Mouse (Mus musculus) forebrain, embryonic 10.5 days (tissue): ENCODE data around the gene Ccdc158. TPM values are rescaled to one million over a fixed set of nuclear protein-coding genes. Genes with fewer than 3 reads are reported as not detected.

Experiments used
- polyA plus RNA-seq: library from polyadenylated mRNA; unstranded; fragments of >200 nt; fragmentation: Nextera tagmentation; extraction: Ambion mirVana; gene quantifications from 2 replicates; pipeline ENCODE4 v1.2.1, GENCODE M21; 2016

Ccdc158 gene
- polyA plus RNA-seq, 1 experiment from 2014 or later = 1.4 TPM

Other genes with a start within 250 kb of the Ccdc158 start
- 75.1 and 75.8 TPM in 2 replicates for gene Nup54, start 240.1 kb downstream of the Ccdc158 start, polyA plus RNA-seq
- 7.8 and 9.7 TPM in 2 replicates for gene Scarb2, start 168.4 kb downstream of the Ccdc158 start, polyA plus RNA-seq
- gene Fam47e, start 120.2 kb downstream of the Ccdc158 start, polyA plus RNA-seq = not detected in 2 replicates
- 7.0 and 7.1 TPM in 2 replicates for gene Stbd1, start 72.2 kb downstream of the Ccdc158 start, polyA plus RNA-seq
- gene Shroom3, start 8.2 kb upstream of the Ccdc158 start, polyA plus RNA-seq = 8.1 and 9.1 TPM in 2 replicates